Mouse (Mus musculus) lung, adult 2 months (tissue): ENCODE results near the gene Cyfip2.

Experiments
- CTCF ChIP-seq: fragments of 200-500 bp; IDR thresholded peaks from 2 replicates; pipeline ENCODE4 v1.5.1; 2011; ENCODE audit warnings: mild to moderate bottlenecking, low read length, control low read depth; ENCODE audit not compliant: insufficient read depth
- POLR2A ChIP-seq: fragments of 200-500 bp; IDR thresholded peaks from 2 replicates; pipeline ENCODE4 v1.6.1; 2011; ENCODE audit warnings: low read depth, mild to moderate bottlenecking, control low read depth, low read length, borderline replicate concordance; ENCODE audit errors: extremely low read depth

GRCm38 (mm10) chr11:46275302-46275701 lies 37.4 kb downstream of the Cyfip2 start:
- peak; percentile 90 for TF ChIP-seq CTCF
- no peak for TF ChIP-seq POLR2A
